Mouse (Mus musculus) erythroblast, embryonic 14.5 days (primary cell): ENCODE measurements around the gene Zbtb40. TPM values are rescaled to one million over a fixed set of nuclear protein-coding genes. Genes with fewer than 3 reads are reported as not detected.

Experiments
- H3K27me3 ChIP-seq: 2 replicates; pipeline ENCODE4 v1.6.1; 2012; ENCODE audit warnings: inconsistent platforms; ENCODE audit not compliant: control insufficient read depth
- H3K36me3 ChIP-seq: 2 replicates; pipeline ENCODE4 v1.6.1; 2012; ENCODE audit warnings: mild to moderate bottlenecking, inconsistent platforms; ENCODE audit not compliant: control insufficient read depth
- H3K4me1 ChIP-seq: 2 replicates; pipeline ENCODE4 v1.6.1; 2012; ENCODE audit warnings: inconsistent platforms; ENCODE audit not compliant: control insufficient read depth
- H3K4me3 ChIP-seq: replicated peaks from 2 replicates; pipeline ENCODE3; 2012; ENCODE audit warnings: moderate library complexity, mild to moderate bottlenecking, inconsistent platforms
- H3K9me3 ChIP-seq: 2 replicates; pipeline ENCODE4 v1.6.1; 2012; ENCODE audit warnings: low read length, inconsistent platforms, mixed read lengths; ENCODE audit not compliant: control insufficient read depth
- GATA1 ChIP-seq: IDR thresholded peaks from 2 replicates; pipeline ENCODE4 v1.6.1; 2012; ENCODE audit warnings: low read length, inconsistent platforms, mixed read lengths
- TAL1 ChIP-seq: IDR thresholded peaks from 3 replicates; pipeline ENCODE4 v1.6.1; 2012; ENCODE audit warnings: low read length, inconsistent platforms, mixed read lengths
- polyA plus RNA-seq: library from polyadenylated mRNA; stranded (reverse); fragments of >175 nt; gene quantifications from 2 replicates; pipeline ENCODE4 v1.2.3, GENCODE M21; 2012

Gene Zbtb40
- polyA plus RNA-seq, 1 experiment, result 0.17 TPM

DNA sequence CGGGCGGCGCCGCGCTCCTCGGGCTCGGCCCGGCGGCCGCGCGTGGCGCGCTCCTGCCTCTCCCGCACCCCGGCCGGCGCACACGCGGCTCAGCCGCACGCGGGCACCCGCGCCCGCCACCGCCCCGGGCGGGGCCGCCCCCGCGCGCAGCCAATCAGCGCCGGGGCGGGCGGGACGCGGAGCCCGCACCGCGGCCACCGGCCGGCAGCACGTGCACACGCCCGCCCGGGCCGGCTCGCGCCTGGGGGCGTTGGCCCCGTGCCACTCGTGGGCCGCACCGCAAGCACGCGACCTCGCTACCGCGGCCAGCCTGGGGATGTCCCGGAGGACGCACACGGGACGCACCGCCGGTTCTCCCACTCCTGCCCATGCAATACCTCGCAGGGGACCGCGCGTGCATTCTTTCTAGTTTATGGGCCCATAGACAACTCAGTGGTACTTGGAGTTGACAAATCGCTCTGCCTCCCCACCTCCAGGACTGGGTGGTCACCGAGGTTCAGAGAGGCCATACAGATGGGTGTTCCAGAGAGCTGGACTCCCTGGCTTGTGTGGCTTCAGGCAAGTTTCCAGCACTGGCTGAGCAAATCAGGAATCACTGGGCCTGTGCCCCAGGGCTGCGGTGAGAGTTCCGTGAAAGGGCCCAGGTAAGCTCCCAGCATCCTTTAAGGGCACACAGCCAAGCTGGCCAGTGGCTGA is 91.7 kb downstream of the Zbtb40 start, which contains the start of gene Epha8:
Gene Epha8, minus strand, starts transcription at position 66 of the 696 bp plus-strand sequence.
- Histone ChIP-seq H3K4me3 (no peak within 1 kb of the TSS), H3K9me3 (peaks cover 2% of the 10 kb centered on the region; the same call in 1 of the 2 replicates), H3K4me1 (peaks cover 3% of the 10 kb centered on the region; the same call in 1 of the 2 replicates), H3K27me3 (peaks cover 80% of the 10 kb centered on the region), H3K36me3 (no peaks in the 10 kb centered on the region)
- no peak for TF ChIP-seq TAL1
- TF ChIP-seq GATA1, result no peak

DNA sequence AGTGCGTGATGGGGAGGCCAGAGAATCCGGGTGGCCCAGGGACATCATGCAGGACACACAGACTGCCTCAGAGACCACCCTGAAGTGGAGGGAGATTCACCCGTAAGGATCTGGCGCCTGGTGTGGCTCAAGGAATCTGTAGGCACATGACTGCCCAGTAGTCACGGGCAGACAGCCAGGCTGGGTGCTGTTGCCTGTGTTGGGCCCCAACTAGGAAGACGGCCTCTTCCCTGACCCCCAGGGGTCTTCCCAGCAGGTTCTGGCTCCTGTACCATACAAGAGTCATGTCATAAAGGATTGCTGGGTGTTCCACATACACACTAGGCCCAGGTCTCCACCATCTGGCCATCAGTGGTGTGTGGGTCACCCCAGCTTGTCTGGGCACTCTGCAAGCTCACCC is 94.0 kb downstream of the Zbtb40 start:
- H3K36me3 ChIP-seq, result no peaks in the 10 kb centered on the region
- peaks cover 2% of the 10 kb centered on the region; the same call in 1 of the 2 replicates for H3K4me1 ChIP-seq
- H3K4me3 ChIP-seq, result no peak overlapping the region
- H3K27me3 ChIP-seq, result peaks cover 68% of the 10 kb centered on the region
- peaks cover 2% of the 10 kb centered on the region; the same call in 1 of the 2 replicates for H3K9me3 ChIP-seq
- TF ChIP-seq TAL1, result no peak
- TF ChIP-seq GATA1, result no peak

DNA sequence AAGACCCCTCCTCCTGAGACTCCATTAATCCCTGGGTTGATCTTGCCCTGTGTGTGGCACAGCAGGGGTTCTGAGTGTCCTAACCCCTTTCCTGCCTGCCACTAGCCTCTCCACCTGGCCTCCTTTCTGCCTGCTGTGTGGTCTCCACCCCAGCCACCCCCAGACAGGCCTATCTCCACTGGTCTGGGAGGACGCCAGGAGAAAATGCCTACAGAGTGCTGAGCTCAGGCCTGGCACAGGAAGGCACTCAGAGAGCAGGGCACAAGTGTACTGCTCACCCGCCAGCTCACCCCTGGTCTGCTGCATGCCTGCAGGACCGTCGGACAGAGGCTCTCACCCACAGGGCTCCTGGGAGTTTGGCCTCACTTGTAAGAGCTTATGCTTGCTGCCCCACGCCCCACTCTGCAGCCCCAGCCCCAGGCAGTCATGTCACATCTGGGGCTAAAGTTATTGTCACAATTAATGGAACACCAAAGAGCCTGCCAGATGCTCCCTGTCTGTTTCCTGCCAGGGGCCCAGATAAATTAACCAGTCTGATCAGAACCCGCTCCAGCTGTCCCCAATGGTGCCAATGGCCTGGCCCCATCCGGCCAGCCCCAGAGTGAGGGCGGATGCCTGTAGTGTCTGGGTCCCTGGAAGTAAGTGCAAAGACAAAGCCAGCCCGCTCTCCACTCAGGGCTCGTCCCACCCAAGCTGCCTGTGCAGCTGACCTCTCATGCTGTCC is 99.2 kb downstream of the Zbtb40 start:
- peaks cover 52% of the 10 kb centered on the region for H3K27me3 ChIP-seq
- no peak for TF ChIP-seq TAL1
- no peak for TF ChIP-seq GATA1
- H3K9me3 ChIP-seq, result no peaks in the 10 kb centered on the region
- H3K4me3 ChIP-seq, result no peak overlapping the region
- H3K4me1 ChIP-seq, result peaks cover 4% of the 10 kb centered on the region
- no peaks in the 10 kb centered on the region for H3K36me3 ChIP-seq

DNA sequence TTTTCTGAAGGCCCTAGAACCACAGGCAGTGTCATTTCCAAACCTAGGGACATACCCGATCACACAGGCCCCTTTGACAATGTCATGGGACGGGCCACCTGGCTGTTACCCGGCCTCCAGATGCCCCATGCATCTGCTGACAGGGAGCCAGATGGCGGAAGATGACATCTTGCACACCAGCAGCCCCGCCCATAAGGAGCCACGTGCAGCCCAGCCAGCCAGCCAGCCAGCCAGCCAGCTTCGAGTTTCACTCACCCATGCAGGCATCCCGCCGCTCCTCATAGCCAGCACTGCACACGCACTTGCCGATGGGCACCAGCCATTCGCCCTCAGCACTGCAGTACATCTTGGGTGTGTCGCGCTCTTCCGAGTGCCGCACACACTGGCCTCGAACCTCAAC is 103.2 kb downstream of the Zbtb40 start:
- Histone ChIP-seq H3K9me3 (no peaks in the 10 kb centered on the region), H3K27me3 (peaks cover 74% of the 10 kb centered on the region), H3K4me1 (peaks cover 4% of the 10 kb centered on the region), H3K36me3 (no peaks in the 10 kb centered on the region), H3K4me3 (no peak overlapping the region)
- no peak for TF ChIP-seq GATA1
- no peak for TF ChIP-seq TAL1

DNA sequence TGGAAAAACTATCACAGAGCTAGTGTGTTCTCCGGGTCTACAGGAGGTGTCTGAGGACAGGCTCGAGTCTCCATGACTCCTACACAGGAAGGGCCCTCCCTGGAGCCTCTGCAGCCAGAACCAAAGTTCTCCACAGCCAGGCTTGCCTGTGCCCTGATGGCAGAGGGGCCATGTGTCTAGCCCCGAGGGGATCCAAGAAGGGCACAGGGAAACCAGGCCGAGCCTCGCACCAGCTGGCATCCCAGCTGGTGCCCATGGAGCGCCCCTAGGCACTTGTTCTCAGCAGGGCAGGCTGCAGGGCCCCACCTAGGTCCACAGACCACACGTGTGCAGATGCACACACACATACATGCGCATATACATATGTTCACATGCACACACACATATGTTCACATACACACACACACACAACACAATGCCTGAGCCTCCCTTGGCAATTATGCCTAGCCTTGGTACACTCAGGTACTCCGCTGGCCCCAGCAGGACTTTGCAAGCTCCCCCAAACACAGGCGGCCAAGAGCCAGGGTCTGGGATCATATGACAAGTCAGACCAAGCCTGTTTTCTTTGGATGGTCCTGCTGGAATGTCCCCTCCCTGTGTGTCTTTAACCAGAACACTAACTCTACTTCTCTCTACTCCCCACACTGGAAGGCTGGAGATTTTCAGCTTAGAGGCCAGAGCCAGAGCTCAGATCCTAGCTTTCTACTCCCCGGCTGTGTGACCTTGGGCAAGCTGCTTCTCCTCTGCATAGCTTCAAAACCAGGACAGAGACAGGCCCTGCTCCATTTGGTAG is 103.8 kb downstream of the Zbtb40 start:
- H3K4me3 ChIP-seq, result no peak overlapping the region
- H3K27me3 ChIP-seq, result peaks cover 81% of the 10 kb centered on the region
- H3K9me3 ChIP-seq, result no peaks in the 10 kb centered on the region
- H3K4me1 ChIP-seq, result peaks cover 4% of the 10 kb centered on the region
- no peak for TF ChIP-seq GATA1
- no peak for TF ChIP-seq TAL1
- no peaks in the 10 kb centered on the region for H3K36me3 ChIP-seq

DNA sequence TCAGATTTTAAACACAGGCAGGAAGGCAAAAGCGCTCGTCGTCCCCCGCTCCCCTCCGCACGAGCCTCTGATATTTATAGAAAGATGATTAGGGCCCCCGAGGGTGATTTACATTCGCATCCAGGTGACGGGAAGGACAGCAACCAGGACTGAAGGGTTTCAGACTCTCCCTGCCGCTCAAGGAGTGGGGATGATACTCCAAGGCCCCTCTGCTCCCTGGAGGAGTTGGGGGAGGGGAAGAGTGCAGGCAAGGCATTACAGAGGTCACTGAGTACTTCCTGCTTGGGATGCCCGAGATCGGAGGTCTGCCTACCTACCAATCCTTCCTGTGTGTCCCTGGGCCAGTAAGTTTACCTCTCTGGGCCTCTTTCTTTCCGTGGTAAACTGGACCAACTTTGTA is 105.4 kb downstream of the Zbtb40 start:
- no peak overlapping the region for H3K4me3 ChIP-seq
- peaks cover 84% of the 10 kb centered on the region for H3K27me3 ChIP-seq
- peaks cover 4% of the 10 kb centered on the region for H3K4me1 ChIP-seq
- no peaks in the 10 kb centered on the region for H3K9me3 ChIP-seq
- H3K36me3 ChIP-seq, result no peaks in the 10 kb centered on the region
- TF ChIP-seq GATA1, result no peak
- TF ChIP-seq TAL1, result no peak

DNA sequence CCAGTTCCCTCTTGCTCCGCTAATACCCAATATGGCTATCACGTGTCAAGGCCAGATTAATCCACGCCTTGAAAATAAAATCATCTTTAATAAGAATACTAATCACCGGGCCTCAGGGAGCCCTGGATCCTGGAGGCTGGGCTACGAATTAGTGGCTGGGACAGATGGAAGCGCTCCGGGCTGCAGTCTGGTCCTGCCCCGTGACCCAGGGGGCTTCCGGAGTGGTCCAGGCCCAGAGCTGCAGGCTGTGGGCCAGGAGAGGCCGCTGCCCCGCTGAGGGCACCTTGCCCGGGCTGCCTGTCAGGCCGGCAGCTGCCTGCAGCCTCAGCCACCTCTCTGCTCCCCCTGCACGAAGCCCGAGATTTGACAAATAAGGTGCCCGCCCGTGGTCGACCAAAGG is 105.8 kb downstream of the Zbtb40 start:
- H3K4me3 ChIP-seq, result no peak overlapping the region
- peaks cover 83% of the 10 kb centered on the region for H3K27me3 ChIP-seq
- TF ChIP-seq GATA1 (no peak), TAL1 (no peak)
- H3K36me3 ChIP-seq, result no peaks in the 10 kb centered on the region
- no peaks in the 10 kb centered on the region for H3K9me3 ChIP-seq
- H3K4me1 ChIP-seq, result peaks cover 6% of the 10 kb centered on the region

DNA sequence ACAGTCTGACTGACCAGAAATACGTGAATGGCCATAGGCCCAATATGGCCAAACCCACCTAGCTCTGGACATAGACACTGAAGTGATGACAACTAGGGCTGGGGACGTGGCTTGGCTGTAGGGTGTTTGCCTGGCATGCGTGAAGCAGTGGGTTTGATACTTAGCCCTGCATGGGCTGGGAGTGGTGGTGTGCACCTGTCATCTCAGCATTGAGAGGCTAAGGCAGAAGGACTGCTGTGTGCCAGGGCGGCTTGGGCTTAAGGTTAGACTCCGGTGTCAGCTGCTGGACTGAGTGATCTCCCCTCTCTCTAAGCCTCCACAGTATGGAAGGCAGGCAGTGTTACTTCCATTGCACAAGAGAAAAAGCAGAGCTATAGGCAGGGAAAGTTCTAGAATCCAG is 110.7 kb downstream of the Zbtb40 start:
- H3K4me1 ChIP-seq, result peaks cover 48% of the 10 kb centered on the region
- H3K36me3 ChIP-seq, result peaks cover 4% of the 10 kb centered on the region
- H3K9me3 ChIP-seq, result no peaks in the 10 kb centered on the region
- TF ChIP-seq GATA1 (no peak), TAL1 (no peak)
- no peak overlapping the region for H3K4me3 ChIP-seq
- peaks cover 47% of the 10 kb centered on the region for H3K27me3 ChIP-seq

DNA sequence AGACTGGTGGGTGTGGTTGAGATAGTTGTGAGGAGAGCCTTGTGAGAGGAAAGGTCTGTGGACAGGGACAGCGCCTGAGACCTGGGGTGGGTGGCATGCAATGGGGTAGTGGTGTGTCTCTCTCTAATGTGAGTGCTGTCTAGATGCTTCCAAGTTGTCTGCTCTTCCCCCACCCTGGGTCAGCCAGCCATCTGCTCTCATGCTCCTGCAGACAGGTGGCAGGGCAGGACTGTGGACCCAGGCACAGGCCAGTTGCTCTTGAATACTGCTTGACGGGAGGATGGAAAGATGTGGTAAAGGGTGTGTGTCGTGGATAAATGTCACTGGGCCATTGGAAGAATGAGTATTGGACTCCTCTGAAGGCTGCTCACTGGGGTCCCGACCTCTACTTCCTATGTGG is 111.3 kb downstream of the Zbtb40 start:
- no peak for TF ChIP-seq TAL1
- TF ChIP-seq GATA1, result no peak
- Histone ChIP-seq H3K4me1 (peaks cover 54% of the 10 kb centered on the region), H3K36me3 (peaks cover 10% of the 10 kb centered on the region), H3K4me3 (no peak overlapping the region), H3K27me3 (peaks cover 42% of the 10 kb centered on the region), H3K9me3 (no peaks in the 10 kb centered on the region)
